Mouse (Mus musculus) brain, embryonic 14.5 days (tissue): ENCODE results near the gene Slco3a1.

ENCODE experiments used
- CTCF ChIP-seq: fragments of 200-500 bp; IDR thresholded peaks from 2 replicates; pipeline ENCODE4 v1.5.1; 2012; ENCODE audit warnings: inconsistent platforms, mild to moderate bottlenecking, moderate library complexity, borderline replicate concordance; ENCODE audit not compliant: insufficient read depth, insufficient read length; ENCODE audit errors: extremely low read depth
- POLR2A ChIP-seq: fragments of 200-500 bp; IDR thresholded peaks from 2 replicates; pipeline ENCODE4 v1.6.1; 2012; ENCODE audit warnings: mild to moderate bottlenecking, inconsistent platforms, borderline replicate concordance; ENCODE audit not compliant: poor library complexity, insufficient read depth, insufficient read length, severe bottlenecking; ENCODE audit errors: extremely low read depth

- peak; percentile 1; the same call in 1 of the 2 replicates for TF ChIP-seq CTCF
- no peak for TF ChIP-seq POLR2A
These were observed 186.2 kb downstream of the Slco3a1 start for GRCm38 (mm10) chr7:74368256-74368980.
